Mouse (Mus musculus) myocyte (in vitro differentiated cells): ENCODE measurements around the gene Slc34a3.

Experiments used
- MAX ChIP-seq: IDR thresholded peaks from one replicate; pipeline ENCODE4 v1.6.1; 2011; ENCODE audit warnings: low read depth, mild to moderate bottlenecking, control low read depth
- POLR2A ChIP-seq: IDR thresholded peaks from one replicate; pipeline ENCODE4 v1.6.1; 2011; ENCODE audit warnings: low read depth, mild to moderate bottlenecking, control low read depth, moderate library complexity; ENCODE audit not compliant: insufficient read length
- TCF12 ChIP-seq: IDR thresholded peaks from one replicate; pipeline ENCODE4 v1.6.1; 2011; ENCODE audit warnings: mild to moderate bottlenecking, control low read depth; ENCODE audit not compliant: poor library complexity, insufficient read depth, severe bottlenecking

GRCm38 (mm10) chr2:25181891-25182397 is 52.2 kb downstream of the Slc34a3 start:
- TF ChIP-seq TCF12 (no peak), POLR2A (no peak), MAX (no peak)
